Mouse (Mus musculus): ENCODE results near the gene Olfr716. TPM values are rescaled to one million over a fixed set of nuclear protein-coding genes. Genes with fewer than 3 reads are reported as not detected.
"Not testable (repeated sequence)": the region's sequence is repeated elsewhere in the genome, so short reads cannot be mapped to it uniquely, and the experiment has no call there.

Olfr716 gene
- 0.12 TPM in 1 of 2 replicates, not detected in the other for polyA plus RNA-seq (2014; fragmentation: Nextera tagmentation; extraction: Ambion mirVana)

DNA sequence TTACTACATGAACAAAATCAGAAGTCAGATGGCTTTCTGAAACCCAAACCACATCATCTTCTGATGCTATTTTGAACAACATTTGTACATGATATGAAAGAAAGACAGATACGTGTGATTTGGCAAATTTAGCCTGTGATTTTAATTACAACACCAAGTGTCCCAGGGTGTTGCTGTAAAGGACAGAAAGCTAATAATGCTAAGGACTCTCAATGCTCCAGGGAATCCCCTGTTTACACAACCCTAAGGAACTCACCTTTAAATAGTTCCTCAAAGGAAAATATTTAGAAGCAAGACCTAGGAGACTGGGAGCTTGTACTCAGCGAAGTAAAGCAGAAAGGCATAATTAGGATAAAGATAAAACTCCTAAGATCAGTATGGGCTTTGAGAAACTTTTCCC lies at the start of gene Olfr716:
Olfr716 (plus strand) TSS at position 301 of the 400 bp plus-strand sequence.
- not testable (repeated sequence) for H3K36me3 ChIP-seq (ENCODE audit: control insufficient read depth, insufficient read depth, low read length); H3K4me2 ChIP-seq (ENCODE audit: low read depth, low read length); H3K4me3 ChIP-seq (ENCODE audit: low read depth, low read length); DNase-seq (ENCODE audit: low spot score); H3K27me3 ChIP-seq (replicated peaks; ENCODE audit: control insufficient read depth, insufficient read depth, low read length); H3K9me3 ChIP-seq (ENCODE audit: control insufficient read depth, low read length); H3K4me1 ChIP-seq (ENCODE audit: control insufficient read depth, insufficient read depth, low read length); H3K9ac ChIP-seq (ENCODE audit: low read depth, low read length); H3K27ac ChIP-seq (replicated peaks; ENCODE audit: low read depth, low read length); ATAC-seq (ENCODE audit: low read depth)
- WGBS: 62% methylated on average over 2 of the region's 2 CpGs

DNA sequence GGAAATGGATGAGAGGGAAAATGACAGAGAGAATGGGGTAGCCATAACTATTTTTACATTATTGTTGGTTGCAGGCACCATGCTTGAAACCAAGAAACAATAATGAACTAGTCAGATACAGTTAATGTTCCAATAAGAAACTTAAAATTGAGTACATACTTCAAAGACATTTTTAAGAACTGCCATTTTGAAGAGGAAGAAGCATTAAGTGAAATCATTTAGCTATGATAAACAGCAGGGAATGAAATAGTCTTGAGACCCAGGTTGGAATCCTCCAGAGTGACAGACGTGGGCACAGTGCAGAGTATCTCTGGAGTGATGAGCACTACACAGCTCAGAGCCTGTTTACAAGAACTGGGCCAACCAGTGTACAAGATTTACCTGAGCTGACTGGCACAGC lies 45.2 kb upstream of the Olfr716 start, which contains the start of gene Olfr17:
Olfr17 (plus strand) TSS at position 301 of the 400 bp plus-strand sequence.
- no peaks in the 10 kb centered on the region for H3K36me3 ChIP-seq (ENCODE audit: control insufficient read depth, insufficient read depth, low read length)
- no peaks in the 10 kb centered on the region for H3K4me1 ChIP-seq (ENCODE audit: control insufficient read depth, insufficient read depth, low read length)
- WGBS: 31% methylated on average over 1 of the region's 1 CpGs
- no peak within 1 kb of the TSS for H3K9ac ChIP-seq (ENCODE audit: low read depth, low read length)
- DNase-seq (ENCODE audit: low spot score) (no peak), ATAC-seq (ENCODE audit: low read depth) (no peak)
- H3K4me3 ChIP-seq (ENCODE audit: low read depth, low read length): no peak within 1 kb of the TSS
- H3K27me3 ChIP-seq (replicated peaks; ENCODE audit: control insufficient read depth, insufficient read depth, low read length): no peaks in the 10 kb centered on the region
- no peak within 1 kb of the TSS for H3K27ac ChIP-seq (replicated peaks; ENCODE audit: low read depth, low read length)
- no peaks in the 10 kb centered on the region for H3K9me3 ChIP-seq (ENCODE audit: control insufficient read depth, low read length)
- H3K4me2 ChIP-seq (ENCODE audit: low read depth, low read length): no peak within 1 kb of the TSS

DNA sequence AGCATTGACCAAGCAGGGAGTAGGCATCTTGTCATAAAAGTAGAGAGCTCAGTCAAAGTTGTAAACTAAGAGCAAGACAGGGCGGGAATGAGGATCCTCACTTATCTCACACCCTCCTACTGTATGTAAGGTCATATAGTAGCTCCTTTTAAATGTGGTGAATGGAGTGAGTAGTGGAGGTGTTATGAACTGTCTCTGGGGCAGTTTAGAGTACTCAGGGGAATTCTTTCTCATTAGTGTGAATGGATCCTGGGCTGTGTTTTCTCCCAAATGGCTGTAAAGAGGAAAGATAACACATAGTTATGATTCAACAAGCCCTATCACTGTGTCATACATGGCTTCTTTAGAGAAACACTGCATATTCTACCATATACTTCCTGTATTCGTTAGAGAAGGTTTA lies 27.9 kb upstream of the Olfr716 start, which contains the start of gene Olfr715b:
Olfr715b (minus strand) TSS at position 101 of the 400 bp plus-strand sequence.
- WGBS: 80% methylated on average over 1 of the region's 2 CpGs
- H3K9me3 ChIP-seq (ENCODE audit: control insufficient read depth, low read length); H3K4me1 ChIP-seq (ENCODE audit: control insufficient read depth, insufficient read depth, low read length); H3K36me3 ChIP-seq (ENCODE audit: control insufficient read depth, insufficient read depth, low read length); H3K4me3 ChIP-seq (ENCODE audit: low read depth, low read length); H3K27ac ChIP-seq (replicated peaks; ENCODE audit: low read depth, low read length); H3K9ac ChIP-seq (ENCODE audit: low read depth, low read length); DNase-seq (ENCODE audit: low spot score); H3K27me3 ChIP-seq (replicated peaks; ENCODE audit: control insufficient read depth, insufficient read depth, low read length); H3K4me2 ChIP-seq (ENCODE audit: low read depth, low read length); ATAC-seq (ENCODE audit: low read depth): not testable (repeated sequence)

DNA sequence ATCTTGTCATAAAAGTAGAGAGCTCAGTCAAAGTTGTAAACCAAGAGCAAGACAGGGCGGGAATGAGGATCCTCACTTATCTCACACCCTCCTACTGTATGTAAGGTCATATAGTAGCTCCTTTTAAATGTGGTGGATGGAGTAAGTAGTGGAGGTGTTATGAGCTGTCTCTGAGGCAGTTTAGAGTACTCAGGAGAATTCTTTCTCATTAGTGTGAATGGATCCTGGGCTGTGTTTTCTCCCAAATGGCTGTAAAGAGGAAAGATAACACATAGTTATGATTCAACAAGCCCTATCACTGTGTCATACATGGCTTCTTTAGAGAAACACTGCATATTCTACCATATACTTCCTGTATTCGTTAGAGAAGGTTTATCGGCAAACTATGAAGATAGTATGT lies 7.1 kb upstream of the Olfr716 start, which contains the start of gene Olfr715:
Olfr715 (minus strand) TSS at position 101 of the 400 bp plus-strand sequence.
- WGBS: 90% methylated on average over 2 of the region's 3 CpGs
- not testable (repeated sequence) for H3K27me3 ChIP-seq (replicated peaks; ENCODE audit: control insufficient read depth, insufficient read depth, low read length); H3K4me1 ChIP-seq (ENCODE audit: control insufficient read depth, insufficient read depth, low read length); H3K9ac ChIP-seq (ENCODE audit: low read depth, low read length); DNase-seq (ENCODE audit: low spot score); H3K4me2 ChIP-seq (ENCODE audit: low read depth, low read length); ATAC-seq (ENCODE audit: low read depth); H3K4me3 ChIP-seq (ENCODE audit: low read depth, low read length); H3K27ac ChIP-seq (replicated peaks; ENCODE audit: low read depth, low read length); H3K9me3 ChIP-seq (ENCODE audit: control insufficient read depth, low read length); H3K36me3 ChIP-seq (ENCODE audit: control insufficient read depth, insufficient read depth, low read length)

DNA sequence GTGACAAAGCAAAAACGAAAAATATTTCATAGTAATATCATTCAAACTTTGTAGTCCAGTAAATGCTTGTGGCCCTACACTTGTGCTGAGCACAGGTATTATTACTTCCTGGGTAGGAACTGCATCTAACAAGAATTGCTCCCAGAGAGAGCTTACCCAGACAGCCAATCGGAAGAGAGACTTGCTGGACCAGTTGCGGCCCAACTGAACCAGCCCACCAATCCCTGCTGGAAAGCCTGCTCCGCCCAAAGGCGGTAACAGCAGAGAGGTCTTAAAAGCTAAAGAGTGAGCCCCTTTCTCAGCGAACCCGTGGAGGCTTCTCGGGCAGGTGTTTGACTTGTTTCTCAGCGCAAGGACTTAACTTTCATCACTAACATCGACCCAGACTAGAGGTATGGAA lies 28.6 kb downstream of the Olfr716 start, which contains the start of gene Nlrp14:
Nlrp14 (plus strand) TSS at position 301 of the 400 bp plus-strand sequence.
- Histone ChIP-seq H3K4me1 (ENCODE audit: control insufficient read depth, insufficient read depth, low read length) (no peaks in the 10 kb centered on the region), H3K27me3 (replicated peaks; ENCODE audit: control insufficient read depth, insufficient read depth, low read length) (no peaks in the 10 kb centered on the region), H3K4me2 (ENCODE audit: low read depth, low read length) (no peak within 1 kb of the TSS), H3K36me3 (ENCODE audit: control insufficient read depth, insufficient read depth, low read length) (no peaks in the 10 kb centered on the region), H3K4me3 (ENCODE audit: low read depth, low read length) (no peak within 1 kb of the TSS), H3K9ac (ENCODE audit: low read depth, low read length) (no peak within 1 kb of the TSS), H3K27ac (replicated peaks; ENCODE audit: low read depth, low read length) (no peak within 1 kb of the TSS), H3K9me3 (ENCODE audit: control insufficient read depth, low read length) (no peaks in the 10 kb centered on the region)
- DNase-seq (ENCODE audit: low spot score): no peak
- no peak for ATAC-seq (ENCODE audit: low read depth)
- 79% methylated on average over 10 of the region's 10 CpGs for WGBS

DNA sequence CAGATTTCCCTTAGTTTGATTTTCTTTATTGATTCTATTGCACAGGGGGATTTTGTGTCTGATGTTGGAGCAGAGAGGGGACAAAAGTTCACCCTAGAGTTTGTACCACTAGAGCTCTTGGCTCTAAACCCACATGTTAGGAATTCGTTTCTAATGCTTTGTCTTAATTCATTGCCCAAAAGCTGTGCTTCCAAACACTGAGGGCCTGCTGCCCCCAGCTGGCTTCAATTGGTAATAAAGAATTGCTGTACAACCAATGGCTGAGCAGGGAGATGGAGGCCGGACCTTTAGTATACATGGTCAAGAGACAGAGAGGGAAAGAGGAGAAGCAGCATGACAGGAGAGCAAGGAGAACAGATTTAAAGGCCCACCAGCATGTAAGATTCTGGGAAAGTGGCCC lies 42.3 kb downstream of the Olfr716 start:
- no peak overlapping the region for H3K4me2 ChIP-seq (ENCODE audit: low read depth, low read length)
- ATAC-seq (ENCODE audit: low read depth): no peak
- H3K4me1 ChIP-seq (ENCODE audit: control insufficient read depth, insufficient read depth, low read length): no peaks in the 10 kb centered on the region
- H3K27ac ChIP-seq (replicated peaks; ENCODE audit: low read depth, low read length): no peak overlapping the region
- no peaks in the 10 kb centered on the region for H3K27me3 ChIP-seq (replicated peaks; ENCODE audit: control insufficient read depth, insufficient read depth, low read length)
- WGBS: 41% methylated on average over 2 of the region's 2 CpGs
- H3K4me3 ChIP-seq (ENCODE audit: low read depth, low read length): no peak overlapping the region
- H3K9me3 ChIP-seq (ENCODE audit: control insufficient read depth, low read length): no peaks in the 10 kb centered on the region
- no peak for DNase-seq (ENCODE audit: low spot score)
- H3K9ac ChIP-seq (ENCODE audit: low read depth, low read length): no peak overlapping the region
- H3K36me3 ChIP-seq (ENCODE audit: control insufficient read depth, insufficient read depth, low read length): no peaks in the 10 kb centered on the region

Other genes with a start within 250 kb of the Olfr716 start
- 0.10 TPM in 1 of 2 replicates, not detected in the other for gene Olfr707, start 237.1 kb upstream of the Olfr716 start, polyA plus RNA-seq (2014; fragmentation: Nextera tagmentation; extraction: Ambion mirVana)
- gene Olfr1532-ps1, start 230.3 kb upstream of the Olfr716 start, polyA plus RNA-seq (2014; fragmentation: Nextera tagmentation; extraction: Ambion mirVana): not detected in 2 replicates
- gene Olfr709-ps1, start 206.1 kb upstream of the Olfr716 start, polyA plus RNA-seq (2014; fragmentation: Nextera tagmentation; extraction: Ambion mirVana): not detected in 2 replicates
- gene Olfr710, start 190.0 kb upstream of the Olfr716 start, polyA plus RNA-seq (2014; fragmentation: Nextera tagmentation; extraction: Ambion mirVana): not detected in 2 replicates
- gene Olfr6, start 174.4 kb upstream of the Olfr716 start, polyA plus RNA-seq (2014; fragmentation: Nextera tagmentation; extraction: Ambion mirVana): 0.04 TPM in 1 of 2 replicates, not detected in the other
- not detected in 2 replicates for gene Olfr711, start 162.9 kb upstream of the Olfr716 start, polyA plus RNA-seq (2014; fragmentation: Nextera tagmentation; extraction: Ambion mirVana)
- gene Olfr2, start 132.3 kb upstream of the Olfr716 start, polyA plus RNA-seq (2014; fragmentation: Nextera tagmentation; extraction: Ambion mirVana): not detected in 2 replicates
- gene Olfr713, start 107.2 kb upstream of the Olfr716 start, polyA plus RNA-seq (2014; fragmentation: Nextera tagmentation; extraction: Ambion mirVana): not detected in 2 replicates
- not detected in 2 replicates for gene Olfr714, start 67.3 kb upstream of the Olfr716 start, polyA plus RNA-seq (2014; fragmentation: Nextera tagmentation; extraction: Ambion mirVana)
- gene Olfr17, start 45.1 kb upstream of the Olfr716 start, polyA plus RNA-seq (2014; fragmentation: Nextera tagmentation; extraction: Ambion mirVana): 0.18 TPM in 1 of 2 replicates, not detected in the other
- gene Olfr715b, start 28.0 kb upstream of the Olfr716 start, polyA plus RNA-seq (2014; fragmentation: Nextera tagmentation; extraction: Ambion mirVana): not detected in 2 replicates
- 0.10 TPM in 1 of 2 replicates, not detected in the other for gene Olfr715, start 7.2 kb upstream of the Olfr716 start, polyA plus RNA-seq (2014; fragmentation: Nextera tagmentation; extraction: Ambion mirVana)
- not detected in 2 replicates for gene Nlrp14, start 28.7 kb downstream of the Olfr716 start, polyA plus RNA-seq (2014; fragmentation: Nextera tagmentation; extraction: Ambion mirVana)
- not detected in 2 replicates for gene Rbmxl2, start 71.1 kb downstream of the Olfr716 start, polyA plus RNA-seq (2014; fragmentation: Nextera tagmentation; extraction: Ambion mirVana)
- 4.8 and 6.4 TPM in 2 replicates for gene Syt9, start 232.4 kb downstream of the Olfr716 start, polyA plus RNA-seq (2014; fragmentation: Nextera tagmentation; extraction: Ambion mirVana)